Mouse (Mus musculus) neural tube, embryonic 10.5 days (tissue): Measurements from ENCODE around the gene Phf5a.

Experiments
- DNase-seq: peaks from one replicate; pipeline ENCODE4 v3.0.0-alpha.2; 2017; ENCODE audit warnings: low spot score; ENCODE audit errors: extremely low spot score

The Phf5a gene

GRCm38 (mm10) chr15:81849104-81849503 lies 22.6 kb downstream of the Phf5a start:
- no peak for DNase-seq

DNA sequence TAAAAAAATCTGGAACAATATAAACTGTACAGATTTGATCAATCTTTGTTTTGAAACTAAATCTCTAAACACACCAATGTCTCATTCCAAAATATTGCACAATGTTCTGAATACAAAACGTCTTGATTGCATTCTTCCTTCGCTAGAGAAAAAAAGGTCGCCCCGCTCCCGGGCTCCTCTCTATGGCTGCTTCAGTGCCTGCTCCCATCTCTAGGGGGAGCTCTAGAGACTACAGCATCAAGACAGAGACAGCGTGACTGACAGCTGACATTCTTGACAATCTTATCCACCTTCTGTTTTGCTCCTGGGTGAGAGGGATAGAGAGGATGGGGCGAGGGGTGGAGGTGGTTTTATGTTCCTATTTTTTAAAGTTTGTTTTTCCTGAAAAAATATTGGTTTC lies 23.4 kb downstream of the Phf5a start:
- peak; percentile 36 for DNase-seq

- DNase-seq = no peak
Observed at GRCm38 (mm10) chr15:81847861-81848260, 23.9 kb downstream of the Phf5a start.

GRCm38 (mm10) chr15:81847161-81847560 lies 24.6 kb downstream of the Phf5a start:
- DNase-seq = no peak

GRCm38 (mm10) chr15:81846755-81847154 lies 25.0 kb downstream of the Phf5a start:
- DNase-seq = no peak

GRCm38 (mm10) chr15:81845724-81846123 lies 26.0 kb downstream of the Phf5a start:
- DNase-seq = no peak

DNA sequence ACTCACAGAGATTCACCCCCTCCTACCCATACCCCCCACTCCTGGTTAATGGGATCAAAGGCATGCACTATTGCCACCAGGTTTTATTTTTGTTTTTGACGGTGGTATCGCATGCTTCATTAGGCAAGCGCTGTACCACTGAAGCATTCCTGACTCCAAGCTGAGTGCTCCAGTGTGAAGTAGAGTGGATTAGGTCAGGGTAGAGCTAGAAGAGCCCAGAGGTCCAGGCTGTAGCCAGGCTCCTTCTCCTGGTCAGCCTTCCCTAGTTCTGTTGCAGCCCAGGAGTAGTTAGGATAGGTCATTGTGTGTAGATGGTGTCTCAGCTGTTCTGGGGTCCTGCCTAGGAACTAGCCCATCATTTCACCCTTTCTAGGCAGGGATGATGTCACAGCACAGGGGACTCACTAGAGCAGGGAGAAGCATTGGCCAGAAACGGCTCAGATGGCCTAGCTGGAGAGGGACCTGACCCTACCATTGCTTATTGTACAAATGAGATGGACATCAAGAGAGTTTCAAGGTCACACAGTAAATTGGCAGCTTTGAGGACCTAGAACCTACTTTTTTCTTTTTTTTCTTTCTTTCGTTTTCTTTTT lies 26.6 kb downstream of the Phf5a start:
- DNase-seq = no peak

DNA sequence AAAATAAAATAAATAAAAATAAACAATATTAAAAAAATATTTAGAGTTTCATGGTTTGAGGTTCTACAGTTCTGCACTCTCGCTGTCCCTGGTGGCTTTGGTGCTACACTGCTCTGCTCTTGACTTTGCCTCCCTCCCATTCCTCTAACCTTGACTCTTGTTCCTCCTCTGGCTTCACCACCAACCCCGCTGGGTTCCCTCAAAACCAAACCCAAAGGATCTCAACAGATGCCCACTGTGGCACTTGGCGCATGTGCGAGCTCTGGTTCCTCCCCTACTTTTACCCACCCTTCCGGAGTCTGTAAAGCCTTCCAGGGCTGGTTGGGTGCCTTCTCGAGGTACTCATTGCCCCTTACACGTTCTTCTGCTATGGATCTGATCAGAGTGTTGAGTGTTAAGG lies 29.4 kb downstream of the Phf5a start:
- no peak for DNase-seq

DNA sequence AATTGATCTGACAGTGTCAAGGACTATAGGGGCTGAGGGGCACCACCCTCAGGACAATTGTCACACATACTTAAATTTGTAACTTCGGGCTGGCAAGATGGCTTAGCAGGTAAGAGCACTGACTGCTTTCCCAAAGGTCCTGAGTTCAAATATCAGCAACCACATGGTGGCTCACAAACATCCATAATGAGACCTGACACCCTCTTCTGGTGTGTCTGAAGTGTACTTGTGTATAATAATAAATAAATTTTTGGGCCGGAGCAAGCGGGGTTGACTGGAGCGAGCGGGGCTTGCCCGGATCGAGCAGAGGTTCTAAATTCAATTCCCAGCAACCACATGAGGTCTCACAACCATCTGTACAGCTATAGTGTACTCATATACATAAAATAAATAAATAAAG lies 31.4 kb downstream of the Phf5a start:
- no peak for DNase-seq

- DNase-seq = no peak
Observed at GRCm38 (mm10) chr15:81839634-81840033, 32.1 kb downstream of the Phf5a start.

DNA sequence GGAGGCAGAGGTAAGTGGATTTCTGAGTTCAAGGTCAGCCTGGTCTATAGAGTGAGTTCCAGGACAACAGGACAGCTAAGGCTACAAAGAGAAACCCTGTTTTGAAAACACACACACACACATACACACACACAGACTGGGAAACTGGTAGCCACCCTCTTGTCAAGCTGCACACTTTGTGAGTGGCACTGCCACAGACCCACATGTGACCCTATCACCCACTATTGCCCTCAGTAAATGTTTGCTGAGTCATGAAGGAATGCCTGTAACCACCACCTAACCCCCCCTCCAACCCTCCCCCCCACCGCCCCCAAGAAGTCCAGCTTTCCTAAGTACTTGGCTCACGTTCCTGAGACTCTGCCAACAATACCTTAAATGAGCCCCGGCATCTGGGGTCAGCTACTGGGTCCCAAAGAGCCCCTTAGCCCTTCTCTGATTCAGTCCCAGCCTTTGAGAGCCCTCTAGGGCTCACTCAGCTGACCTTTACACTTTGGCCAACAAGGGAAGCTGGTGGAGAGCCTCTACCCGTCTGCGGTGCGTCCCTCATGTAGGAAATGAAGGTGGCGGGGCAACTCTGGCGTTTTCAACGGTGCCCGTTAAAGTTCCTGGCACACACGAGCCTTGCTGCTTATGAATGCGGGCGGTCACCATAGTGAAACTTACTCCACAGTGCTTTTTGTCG lies 33.0 kb downstream of the Phf5a start:
- DNase-seq = no peak

- no peak for DNase-seq
Observed at GRCm38 (mm10) chr15:81836966-81837920, 34.5 kb downstream of the Phf5a start.

GRCm38 (mm10) chr15:81836124-81836821 lies 35.4 kb downstream of the Phf5a start:
- DNase-seq = peak; percentile 58

DNA sequence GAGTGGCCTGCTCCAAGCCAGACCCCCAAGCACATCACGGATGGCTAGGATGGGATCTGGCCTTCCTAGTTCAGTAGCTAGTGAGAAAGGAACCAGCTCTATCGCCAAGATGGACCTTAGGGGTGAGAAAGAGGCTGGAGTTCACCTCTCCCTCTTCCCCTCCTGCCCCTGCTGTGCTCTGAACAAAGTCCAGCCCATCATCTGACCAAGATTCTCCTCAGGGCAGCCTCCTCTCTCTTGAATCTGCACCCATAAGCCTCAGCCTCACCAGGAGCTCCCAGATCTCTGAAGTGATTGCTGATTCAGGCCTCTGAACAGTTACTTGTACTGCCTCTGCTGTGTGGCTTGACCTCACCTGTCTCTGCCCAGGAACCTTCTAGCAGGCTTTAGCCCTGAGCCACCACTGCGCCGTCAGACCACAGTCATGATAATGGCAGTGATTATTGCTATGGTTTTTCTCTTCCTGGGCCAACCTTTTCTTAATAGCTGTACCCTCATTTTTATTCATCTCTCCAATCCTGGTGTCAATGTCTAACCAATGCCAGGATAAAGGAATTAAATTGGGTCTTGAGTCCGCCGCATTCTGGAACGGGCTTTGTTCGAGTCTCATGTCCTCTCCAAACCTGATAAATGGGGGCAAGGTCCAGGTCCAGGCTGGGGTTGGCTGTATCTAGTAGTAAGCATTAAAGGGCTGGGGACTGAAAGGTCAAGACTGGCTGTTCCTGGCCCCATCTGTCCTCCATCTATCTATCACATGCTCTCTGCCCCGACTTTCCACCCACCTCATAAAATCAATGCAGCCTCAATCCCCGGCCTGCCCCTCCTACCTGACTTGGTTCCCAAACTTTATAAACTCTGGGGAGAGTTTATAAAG lies 36.5 kb downstream of the Phf5a start:
- DNase-seq = no peak

- no peak for DNase-seq
Observed at GRCm38 (mm10) chr15:81834171-81834841, 37.4 kb downstream of the Phf5a start.

- DNase-seq = no peak
Observed at GRCm38 (mm10) chr15:81833481-81833880, 38.2 kb downstream of the Phf5a start.

DNA sequence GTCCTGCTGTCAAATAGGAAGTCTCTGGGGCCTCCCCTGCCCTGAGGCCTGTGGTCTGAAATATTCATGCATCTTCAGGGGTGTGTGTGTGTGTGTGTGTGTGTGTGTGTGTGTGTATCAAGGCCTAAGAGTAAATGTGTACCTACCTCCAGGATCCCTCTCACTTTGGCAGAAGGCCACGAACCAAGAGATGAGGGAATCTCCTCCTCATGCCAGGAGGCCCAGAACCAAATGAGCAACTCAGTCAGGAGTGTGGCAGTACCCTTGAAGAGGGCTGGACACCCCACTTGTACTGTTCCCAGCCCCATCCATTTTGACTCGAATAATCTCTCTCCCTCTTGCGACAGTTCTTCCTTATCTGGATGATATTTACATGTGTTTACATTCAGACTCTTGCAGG lies 39.5 kb downstream of the Phf5a start:
- DNase-seq = no peak

GRCm38 (mm10) chr15:81831136-81831825 lies 40.4 kb downstream of the Phf5a start:
- DNase-seq = peak; percentile 90

GRCm38 (mm10) chr15:81830530-81830929 lies 41.2 kb downstream of the Phf5a start:
- no peak for DNase-seq
